Mouse (Mus musculus): ENCODE data around the gene Pgm5. TPM values are rescaled to one million over a fixed set of nuclear protein-coding genes. Genes with fewer than 3 reads are reported as not detected.

Gene Pgm5
- polyA plus RNA-seq, 2 experiments = 0.08 to 0.28 TPM

DNA sequence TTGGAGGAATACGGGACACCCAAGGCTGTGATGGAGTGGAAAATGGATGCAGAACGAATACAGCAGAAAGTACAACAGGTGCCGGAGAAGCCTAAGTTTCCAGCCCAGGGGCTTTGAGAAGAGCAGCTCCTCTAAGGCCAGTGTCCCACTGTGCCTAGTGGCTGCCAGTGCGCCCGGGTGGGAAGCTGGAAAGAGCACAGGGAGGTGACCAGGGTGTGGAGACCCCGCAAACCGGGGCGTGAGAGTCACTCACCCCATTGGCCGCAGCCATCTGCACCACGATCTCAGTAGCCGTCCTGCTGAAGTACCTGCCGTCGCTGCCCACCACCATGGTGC lies 411 bp downstream of the Pgm5 start:
- TF ChIP-seq EP300 (IDR thresholded peaks at IDR 0.05; ENCODE audit: low read depth) (no peak), CTCF (IDR thresholded peaks at IDR 0.05; ENCODE audit: low read depth) (no peak)
- peak overlapping the region; percentile 10 to 31 for H3K4me3 ChIP-seq (ENCODE audit: insufficient read depth in 1 of 2, low read depth in 2 of 2, low read length in 2 of 2)
- DNase-seq (ENCODE audit: low read depth in 3 of 3, low spot score in 3 of 3) (no peak), ATAC-seq (ENCODE audit: insufficient read depth) (no peak)
- no peak overlapping the region for H3K9ac ChIP-seq (replicated peaks)
- 21% methylated on average over 13 of the region's 13 CpGs for WGBS (ENCODE audit: insufficient replicate concordance)
- H3K9me3 ChIP-seq (ENCODE audit: control insufficient read depth, low read length) = no peaks in the 10 kb centered on the region
- no peak overlapping the region for H3K27ac ChIP-seq
- H3K36me3 ChIP-seq (replicated peaks; ENCODE audit: control insufficient read depth, insufficient read depth, low read depth) = no peaks in the 10 kb centered on the region
- no peaks in the 10 kb centered on the region for H3K4me1 ChIP-seq (replicated peaks; ENCODE audit: control insufficient read depth in 2 of 2, insufficient read depth in 2 of 2, low read length in 1 of 2)
- peaks cover 14% of the 10 kb centered on the region for H3K27me3 ChIP-seq (ENCODE audit: control insufficient read depth, insufficient read depth, low read length)
- peak overlapping the region; percentile 38 for H3K4me2 ChIP-seq (ENCODE audit: low read depth)

DNA sequence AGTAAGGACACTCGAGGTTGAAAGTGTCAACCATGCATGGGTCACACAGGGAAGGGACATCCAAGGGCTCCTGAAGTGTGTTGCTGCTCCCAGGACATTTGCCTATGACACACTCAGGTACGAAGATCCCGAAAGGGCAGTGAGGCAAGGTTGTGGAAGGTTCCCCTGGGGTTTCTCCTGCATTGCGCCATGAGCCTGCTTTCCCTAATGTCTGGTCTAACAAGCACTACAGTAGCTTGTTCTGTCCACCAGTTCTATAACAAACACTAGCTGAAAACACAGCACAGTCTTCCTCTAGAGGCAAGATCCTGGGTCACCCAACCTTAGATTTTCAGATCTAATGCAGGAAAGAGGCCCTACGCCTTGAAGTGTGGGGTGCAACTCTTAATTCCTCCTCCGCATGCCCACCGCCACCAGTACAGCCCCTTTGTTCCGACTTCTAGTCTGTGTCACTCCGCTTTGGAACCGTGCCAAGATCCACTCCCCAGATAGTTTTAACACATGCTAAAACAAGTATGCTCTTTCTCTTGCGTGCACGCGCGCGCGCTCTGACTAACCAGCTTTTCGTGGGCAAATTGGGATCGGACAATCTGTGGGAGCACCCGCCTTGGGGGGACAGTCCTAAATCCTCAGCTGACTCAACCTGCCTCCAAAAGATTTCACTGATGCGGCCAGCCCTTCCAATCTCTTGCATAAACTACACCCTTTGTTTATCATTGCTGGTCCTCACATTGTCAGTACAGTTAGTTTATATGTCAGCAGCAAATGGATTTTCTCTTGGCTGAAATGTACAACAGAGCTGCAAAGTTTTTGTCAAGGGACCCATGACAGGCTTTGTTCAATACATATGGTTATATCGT lies 10.0 kb downstream of the Pgm5 start:
- Histone ChIP-seq H3K4me2 (ENCODE audit: low read depth) (no peak overlapping the region), H3K27me3 (ENCODE audit: control insufficient read depth, insufficient read depth, low read length) (no peaks in the 10 kb centered on the region), H3K4me1 (replicated peaks; ENCODE audit: control insufficient read depth in 2 of 2, insufficient read depth in 2 of 2, low read length in 1 of 2) (no peaks in the 10 kb centered on the region), H3K36me3 (replicated peaks; ENCODE audit: control insufficient read depth, insufficient read depth, low read depth) (no peaks in the 10 kb centered on the region), H3K4me3 (ENCODE audit: insufficient read depth in 1 of 2, low read depth in 2 of 2, low read length in 2 of 2) (no peak overlapping the region), H3K27ac (no peak overlapping the region), H3K9me3 (ENCODE audit: control insufficient read depth, low read length) (no peaks in the 10 kb centered on the region), H3K9ac (replicated peaks) (no peak overlapping the region)
- no peak for TF ChIP-seq CTCF (IDR thresholded peaks at IDR 0.05; ENCODE audit: low read depth)
- no peak for TF ChIP-seq EP300 (IDR thresholded peaks at IDR 0.05; ENCODE audit: low read depth)
- DNase-seq (ENCODE audit: low read depth in 3 of 3, low spot score in 3 of 3) (no peak), ATAC-seq (ENCODE audit: insufficient read depth) (no peak)
- 76% methylated on average over 21 of the region's 21 CpGs for WGBS (ENCODE audit: insufficient replicate concordance)

DNA sequence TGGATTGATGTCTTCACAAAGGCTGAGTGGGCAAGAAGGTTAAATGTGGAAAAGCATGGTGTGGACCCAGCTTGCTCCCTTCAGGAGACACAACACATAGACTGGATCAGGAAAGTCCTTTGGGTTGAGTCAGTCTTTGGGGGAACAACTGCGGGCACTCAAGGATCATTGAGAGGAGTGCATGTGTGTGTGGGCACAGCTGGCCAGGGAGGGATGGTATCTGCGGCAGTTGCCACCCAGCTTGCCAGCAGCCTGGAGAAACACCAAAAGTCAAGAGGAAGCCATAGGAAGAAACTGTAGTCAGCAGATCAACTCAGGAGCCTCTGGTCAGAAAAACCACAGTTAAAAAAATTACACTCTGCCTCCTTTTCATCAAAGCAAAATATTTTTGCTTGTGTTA lies 12.8 kb downstream of the Pgm5 start:
- Histone ChIP-seq H3K9me3 (ENCODE audit: control insufficient read depth, low read length) (no peaks in the 10 kb centered on the region), H3K36me3 (replicated peaks; ENCODE audit: control insufficient read depth, insufficient read depth, low read depth) (no peaks in the 10 kb centered on the region), H3K4me2 (ENCODE audit: low read depth) (no peak overlapping the region), H3K27me3 (ENCODE audit: control insufficient read depth, insufficient read depth, low read length) (no peaks in the 10 kb centered on the region), H3K9ac (replicated peaks) (no peak overlapping the region), H3K4me3 (ENCODE audit: insufficient read depth in 1 of 2, low read depth in 2 of 2, low read length in 2 of 2) (no peak overlapping the region), H3K4me1 (replicated peaks; ENCODE audit: control insufficient read depth in 2 of 2, insufficient read depth in 2 of 2, low read length in 1 of 2) (no peaks in the 10 kb centered on the region), H3K27ac (no peak overlapping the region)
- no peak for ATAC-seq (ENCODE audit: insufficient read depth)
- 69% methylated on average over 2 of the region's 2 CpGs for WGBS (ENCODE audit: insufficient replicate concordance)
- DNase-seq (ENCODE audit: low read depth in 3 of 3, low spot score in 3 of 3) = no peak
- TF ChIP-seq CTCF (IDR thresholded peaks at IDR 0.05; ENCODE audit: low read depth) (no peak), EP300 (IDR thresholded peaks at IDR 0.05; ENCODE audit: low read depth) (no peak)

DNA sequence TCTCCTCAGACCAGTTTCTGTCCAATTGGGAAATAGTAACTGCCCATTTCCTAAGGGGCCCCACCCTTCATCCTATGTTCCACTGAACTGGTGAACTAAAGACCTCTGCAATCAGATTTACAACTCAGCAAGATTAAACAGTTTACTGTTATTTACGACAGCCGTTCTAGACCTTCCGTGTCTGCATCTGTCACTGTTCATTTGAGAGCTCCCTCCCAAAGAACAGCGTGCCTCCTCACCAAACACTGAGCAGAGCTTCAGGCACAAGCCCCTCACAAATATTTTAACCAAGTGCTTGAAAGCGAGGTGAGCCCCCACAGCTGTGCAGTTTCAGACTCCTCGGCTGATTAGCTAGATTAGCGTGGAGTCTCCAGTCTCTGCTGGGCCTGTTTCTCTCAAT lies 13.3 kb downstream of the Pgm5 start:
- DNase-seq (ENCODE audit: low read depth in 3 of 3, low spot score in 3 of 3) = no peak
- Histone ChIP-seq H3K36me3 (replicated peaks; ENCODE audit: control insufficient read depth, insufficient read depth, low read depth) (no peaks in the 10 kb centered on the region), H3K27ac (no peak overlapping the region), H3K4me1 (replicated peaks; ENCODE audit: control insufficient read depth in 2 of 2, insufficient read depth in 2 of 2, low read length in 1 of 2) (no peaks in the 10 kb centered on the region), H3K4me2 (ENCODE audit: low read depth) (no peak overlapping the region), H3K27me3 (ENCODE audit: control insufficient read depth, insufficient read depth, low read length) (no peaks in the 10 kb centered on the region), H3K4me3 (ENCODE audit: insufficient read depth in 1 of 2, low read depth in 2 of 2, low read length in 2 of 2) (no peak overlapping the region), H3K9ac (replicated peaks) (no peak overlapping the region), H3K9me3 (ENCODE audit: control insufficient read depth, low read length) (no peaks in the 10 kb centered on the region)
- WGBS (ENCODE audit: insufficient replicate concordance) = 52% methylated on average over 7 of the region's 7 CpGs
- TF ChIP-seq EP300 (IDR thresholded peaks at IDR 0.05; ENCODE audit: low read depth) = no peak
- no peak for TF ChIP-seq CTCF (IDR thresholded peaks at IDR 0.05; ENCODE audit: low read depth)
- ATAC-seq (ENCODE audit: insufficient read depth) = no peak

DNA sequence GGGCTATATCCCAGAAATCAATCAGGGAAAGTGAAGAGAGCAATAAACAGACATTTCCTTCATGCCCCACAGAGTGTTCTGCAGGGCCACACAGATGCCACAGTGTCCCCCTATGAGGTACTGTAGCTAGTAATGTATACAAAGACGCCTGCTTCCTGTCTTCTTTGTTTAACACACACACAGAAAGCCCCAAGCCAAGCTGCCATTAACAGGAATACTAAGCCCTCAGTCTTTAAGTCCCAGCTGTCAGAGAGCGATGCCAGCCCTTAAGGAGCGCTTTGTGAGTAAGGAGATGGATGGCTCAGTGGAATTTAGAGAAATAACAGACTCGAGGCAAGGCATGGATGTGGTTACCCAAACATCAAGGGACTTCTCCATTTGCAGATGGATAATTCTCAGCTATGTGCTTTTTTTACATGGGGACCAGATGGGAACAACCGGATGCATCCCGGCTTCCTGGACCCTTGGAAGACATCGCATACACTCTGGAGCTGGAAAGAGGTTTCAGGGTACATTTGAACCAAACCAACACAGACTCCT lies 16.6 kb downstream of the Pgm5 start:
- 27% methylated on average over 7 of the region's 7 CpGs for WGBS (ENCODE audit: insufficient replicate concordance)

More for the DNA sequence above, 16.6 kb downstream of the Pgm5 start:
- no peak overlapping the region for H3K4me2 ChIP-seq (ENCODE audit: low read depth)
- DNase-seq (ENCODE audit: low read depth in 3 of 3, low spot score in 3 of 3) = no peak
- H3K36me3 ChIP-seq (replicated peaks; ENCODE audit: control insufficient read depth, insufficient read depth, low read depth) = no peaks in the 10 kb centered on the region
- no peak overlapping the region for H3K4me3 ChIP-seq (ENCODE audit: insufficient read depth in 1 of 2, low read depth in 2 of 2, low read length in 2 of 2)
- TF ChIP-seq CTCF (IDR thresholded peaks at IDR 0.05; ENCODE audit: low read depth) (no peak), EP300 (IDR thresholded peaks at IDR 0.05; ENCODE audit: low read depth) (no peak)
- H3K4me1 ChIP-seq (replicated peaks; ENCODE audit: control insufficient read depth in 2 of 2, insufficient read depth in 2 of 2, low read length in 1 of 2) = no peaks in the 10 kb centered on the region
- H3K27me3 ChIP-seq (ENCODE audit: control insufficient read depth, insufficient read depth, low read length) = no peaks in the 10 kb centered on the region
- no peak overlapping the region for H3K27ac ChIP-seq
- no peaks in the 10 kb centered on the region for H3K9me3 ChIP-seq (ENCODE audit: control insufficient read depth, low read length)
- H3K9ac ChIP-seq (replicated peaks) = no peak overlapping the region
- no peak for ATAC-seq (ENCODE audit: insufficient read depth)
